Mouse (Mus musculus) hindbrain, embryonic 16.5 days (tissue): ENCODE data around the gene Lin7c. TPM values are rescaled to one million over a fixed set of nuclear protein-coding genes. Genes with fewer than 3 reads are reported as not detected.

Experiments
- ATAC-seq: fragments of 200-750 bp; cut with Nextera tagmentation; 2 replicates; pipeline ENCODE4 v1.8.0; 2017; ENCODE audit warnings: moderate TSS enrichment, moderate library complexity
- H3K27ac ChIP-seq: fragments of 300-500 bp; sonication (generic); 2 replicates; pipeline ENCODE4 v1.5.1; 2014; ENCODE audit warnings: low read depth, mild to moderate bottlenecking, control low read depth, low read length, moderate library complexity
- H3K27me3 ChIP-seq: fragments of 300-500 bp; sonication (generic); replicated peaks from 2 replicates; pipeline ENCODE4 v1.6.1; 2014; ENCODE audit warnings: low read length; ENCODE audit not compliant: control insufficient read depth, insufficient read depth
- H3K36me3 ChIP-seq: fragments of 300-500 bp; sonication (generic); 2 replicates; pipeline ENCODE4 v1.6.1; 2014; ENCODE audit warnings: mild to moderate bottlenecking, low read length, moderate library complexity, mixed read lengths; ENCODE audit not compliant: control insufficient read depth, insufficient read depth
- H3K4me1 ChIP-seq: fragments of 300-500 bp; sonication (generic); 2 replicates; pipeline ENCODE4 v1.6.1; 2014; ENCODE audit warnings: low read depth, low read length; ENCODE audit not compliant: control insufficient read depth, insufficient read depth
- H3K4me2 ChIP-seq: fragments of 300-500 bp; sonication (generic); 2 replicates; pipeline ENCODE4 v1.6.1; 2014; ENCODE audit warnings: mild to moderate bottlenecking, low read length, control low read depth, moderate library complexity
- H3K4me3 ChIP-seq: fragments of 300-500 bp; sonication (generic); 2 replicates; pipeline ENCODE4 v1.5.1; 2014; ENCODE audit warnings: mild to moderate bottlenecking, low read length, control low read depth, moderate library complexity
- H3K9ac ChIP-seq: fragments of 300-500 bp; sonication (generic); 2 replicates; pipeline ENCODE4 v1.6.1; 2014; ENCODE audit warnings: low read depth, mild to moderate bottlenecking, control low read depth, low read length, moderate library complexity
- H3K9me3 ChIP-seq: fragments of 300-500 bp; sonication (generic); 2 replicates; pipeline ENCODE4 v1.6.1; 2014; ENCODE audit warnings: mild to moderate bottlenecking, low read length, moderate library complexity; ENCODE audit not compliant: control insufficient read depth
- WGBS: fragments of 180-500 bp; shearing (Covaris S2); extraction: QIAGEN DNeasy Blood & Tissue Kit; methylation state at CpG from one replicate; pipeline ENCODE4 v1.1.7; 2014; 5-methylcytosine and 5-hydroxymethylcytosine counted together
- polyA plus RNA-seq: library from polyadenylated mRNA; unstranded; fragments of >200 nt; fragmentation: Nextera tagmentation; extraction: Ambion mirVana; gene quantifications from 2 replicates; pipeline ENCODE4 v1.2.1, GENCODE M21; 2015

The Lin7c gene
- polyA plus RNA-seq, 1 experiment from 2014 or later = 194 TPM

DNA sequence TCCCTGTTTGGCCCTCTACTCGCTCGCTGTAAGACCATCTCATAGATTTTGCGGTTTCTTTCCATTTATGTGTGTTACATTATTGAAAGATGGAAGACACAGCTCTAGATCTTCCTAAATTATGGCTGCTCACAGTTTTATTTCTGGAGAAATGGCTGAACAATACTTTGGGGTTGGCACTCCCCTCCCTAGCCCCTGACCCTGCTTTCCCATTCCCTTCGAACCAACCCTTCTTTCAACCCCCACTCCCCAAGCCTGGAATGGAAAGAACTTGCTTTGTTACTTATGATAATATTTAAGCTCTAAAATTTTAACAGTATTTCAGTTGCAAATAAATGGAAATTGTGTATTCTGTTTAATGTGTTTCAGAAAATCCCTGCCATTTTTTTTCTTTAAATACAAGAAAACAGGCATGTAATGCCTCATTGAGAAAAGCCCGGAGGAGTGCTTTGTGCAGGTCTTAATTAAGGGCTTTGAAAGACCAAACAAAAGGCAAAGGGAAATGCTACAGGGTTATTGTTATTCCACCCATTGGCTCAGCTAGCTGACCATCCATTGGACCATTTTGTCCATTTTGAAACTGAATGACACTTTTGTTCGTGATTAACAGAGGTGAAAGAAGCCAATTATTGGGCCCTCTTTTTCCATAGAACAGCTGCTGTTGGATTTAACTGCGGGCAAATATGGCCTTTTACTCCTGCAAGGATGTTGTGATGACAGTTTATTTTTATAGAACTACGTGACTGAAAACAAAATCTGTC, 52.3 kb downstream of the Lin7c start:
- no peaks in the 10 kb centered on the region for H3K36me3 ChIP-seq
- peaks cover 2% of the 10 kb centered on the region; the same call in 1 of the 2 replicates for H3K4me1 ChIP-seq
- no peak overlapping the region for H3K9ac ChIP-seq
- H3K27me3 ChIP-seq = no peaks in the 10 kb centered on the region
- no peak overlapping the region for H3K4me3 ChIP-seq
- no peaks in the 10 kb centered on the region for H3K9me3 ChIP-seq
- H3K4me2 ChIP-seq = no peak overlapping the region
- WGBS = 30% methylated on average over 8 of the region's 8 CpGs
- ATAC-seq = peak; percentile 69
- H3K27ac ChIP-seq = no peak overlapping the region

GRCm38 (mm10) chr2:109944995-109945394, 54.3 kb downstream of the Lin7c start:
- peaks cover 2% of the 10 kb centered on the region; the same call in 1 of the 2 replicates for H3K4me1 ChIP-seq
- no peak overlapping the region for H3K27ac ChIP-seq
- H3K9ac ChIP-seq = no peak overlapping the region
- WGBS = 67% methylated on average over 9 of the region's 9 CpGs
- no peaks in the 10 kb centered on the region for H3K9me3 ChIP-seq
- no peaks in the 10 kb centered on the region for H3K27me3 ChIP-seq
- no peak overlapping the region for H3K4me2 ChIP-seq
- ATAC-seq = no peak
- H3K4me3 ChIP-seq = no peak overlapping the region
- H3K36me3 ChIP-seq = no peaks in the 10 kb centered on the region

DNA sequence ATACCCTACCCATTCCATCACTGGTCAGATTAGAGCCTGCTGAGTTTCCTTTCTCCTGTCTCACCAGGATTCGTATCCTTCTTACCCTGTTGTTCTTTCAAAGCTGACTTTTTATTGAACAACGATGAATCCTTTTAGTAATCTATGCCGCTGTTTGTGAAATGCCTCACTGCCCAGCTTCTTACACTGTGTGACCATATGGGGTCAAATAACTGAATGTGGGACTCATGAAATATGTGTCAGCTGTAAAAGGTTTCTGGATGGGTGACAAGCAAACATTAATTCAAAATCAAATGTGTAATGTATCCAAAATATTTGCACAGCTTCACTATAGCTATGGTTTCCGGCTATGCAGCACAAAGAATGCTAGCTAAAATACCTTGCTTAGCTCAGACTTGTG, 54.9 kb downstream of the Lin7c start:
- Histone ChIP-seq H3K9ac (no peak overlapping the region), H3K4me2 (no peak overlapping the region), H3K4me1 (peaks cover 2% of the 10 kb centered on the region; the same call in 1 of the 2 replicates), H3K9me3 (no peaks in the 10 kb centered on the region), H3K27ac (no peak overlapping the region), H3K4me3 (no peak overlapping the region), H3K36me3 (no peaks in the 10 kb centered on the region), H3K27me3 (no peaks in the 10 kb centered on the region)
- no peak for ATAC-seq
- 50% methylated on average over 4 of the region's 4 CpGs for WGBS

DNA sequence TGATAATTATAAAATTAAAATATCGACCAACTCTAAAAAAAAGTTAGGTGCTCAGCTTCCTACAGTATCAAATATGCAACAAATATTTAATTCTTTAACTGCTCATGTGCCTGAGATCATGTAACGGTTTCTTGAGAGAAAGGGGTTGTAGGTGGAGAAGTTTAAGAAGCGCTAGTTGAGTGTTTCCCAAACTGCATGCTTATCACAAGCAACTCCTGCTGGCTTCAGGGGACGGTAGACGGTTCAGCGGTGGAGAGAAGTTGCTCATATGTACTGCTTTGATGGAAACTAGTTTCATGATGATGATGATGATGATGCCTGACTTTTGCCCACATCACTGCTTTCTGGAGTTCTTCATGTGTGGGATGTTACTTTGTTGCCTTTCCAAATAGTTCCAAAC, 55.8 kb downstream of the Lin7c start:
- Histone ChIP-seq H3K4me3 (no peak overlapping the region), H3K9me3 (no peaks in the 10 kb centered on the region), H3K4me1 (peaks cover 2% of the 10 kb centered on the region; the same call in 1 of the 2 replicates), H3K4me2 (no peak overlapping the region), H3K36me3 (no peaks in the 10 kb centered on the region), H3K27ac (no peak overlapping the region), H3K9ac (no peak overlapping the region), H3K27me3 (no peaks in the 10 kb centered on the region)
- 95% methylated on average over 6 of the region's 6 CpGs for WGBS
- ATAC-seq = no peak

DNA sequence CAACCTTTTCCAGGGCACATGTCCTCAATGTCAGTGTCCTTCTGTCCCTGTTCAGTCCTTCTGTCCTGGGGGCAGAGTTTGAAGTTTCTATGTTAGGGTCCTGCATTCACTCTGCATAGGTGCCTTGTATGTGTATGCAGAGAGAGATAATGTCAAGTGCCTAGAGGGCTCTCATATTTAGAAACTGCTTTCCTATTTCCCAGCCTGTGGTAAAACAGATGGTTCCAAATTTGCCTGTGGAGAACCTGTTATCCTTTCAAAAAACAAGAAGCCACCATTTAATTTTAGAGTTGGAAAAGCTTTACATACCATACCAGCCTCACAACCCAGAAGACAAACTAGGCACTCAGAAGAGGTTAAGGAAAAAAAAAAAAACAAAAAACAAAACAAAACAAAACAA, 58.9 kb downstream of the Lin7c start:
- H3K27me3 ChIP-seq = no peaks in the 10 kb centered on the region
- ATAC-seq = no peak
- peaks cover 11% of the 10 kb centered on the region for H3K4me1 ChIP-seq
- no peaks in the 10 kb centered on the region for H3K9me3 ChIP-seq
- H3K27ac ChIP-seq = no peak overlapping the region
- no peak overlapping the region for H3K4me3 ChIP-seq
- no peaks in the 10 kb centered on the region for H3K36me3 ChIP-seq
- no peak overlapping the region for H3K4me2 ChIP-seq
- H3K9ac ChIP-seq = no peak overlapping the region

DNA sequence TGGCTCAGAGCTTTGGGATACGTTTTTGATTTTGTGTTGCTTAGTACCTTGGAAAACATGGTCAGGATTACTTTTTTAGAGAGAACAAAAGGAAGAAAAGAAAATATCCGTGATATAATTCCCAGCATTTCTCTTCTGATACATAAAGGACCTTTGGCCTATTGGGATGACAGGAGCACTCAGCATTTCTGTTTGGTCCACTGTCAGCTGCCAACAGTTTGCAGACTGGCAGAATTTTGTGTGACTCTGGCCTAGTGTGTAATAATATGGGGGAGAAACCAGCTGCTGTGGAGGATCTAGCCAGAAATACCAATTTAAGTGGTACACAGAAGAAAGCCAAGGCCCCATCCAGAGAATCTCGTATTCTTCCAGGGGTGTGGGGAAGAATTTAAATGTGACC, 59.7 kb downstream of the Lin7c start:
- Histone ChIP-seq H3K36me3 (no peaks in the 10 kb centered on the region), H3K9ac (no peak overlapping the region), H3K4me1 (peaks cover 13% of the 10 kb centered on the region), H3K4me3 (no peak overlapping the region), H3K27me3 (no peaks in the 10 kb centered on the region), H3K4me2 (no peak overlapping the region), H3K27ac (no peak overlapping the region), H3K9me3 (no peaks in the 10 kb centered on the region)
- no peak for ATAC-seq
- 63% methylated on average over 3 of the region's 3 CpGs for WGBS

Other genes with a start within 250 kb of the Lin7c start
- 5.9 and 7.3 TPM in 2 replicates for gene Bdnf, start 216.2 kb upstream of the Lin7c start, polyA plus RNA-seq
- 7.0 and 7.7 TPM in 2 replicates for gene Lgr4, start 26.8 kb downstream of the Lin7c start, polyA plus RNA-seq
- gene Ccdc34, start 127.0 kb downstream of the Lin7c start, polyA plus RNA-seq = 26.0 and 27.7 TPM in 2 replicates